Mouse (Mus musculus): ENCODE results near the gene Cdca5. TPM values are rescaled to one million over a fixed set of nuclear protein-coding genes. Genes with fewer than 3 reads are reported as not detected.
A peak's percentile ranks its signal among the peaks of the same experiment; 100 is the strongest.

The Cdca5 gene
- total RNA-seq, 2 experiments from 2014 or later = 0.21 to 0.42 TPM

- intact Hi-C loops (cut with DNase I) = loop anchor here (10.0 kb wide), 1 partner anchor 246 kb away; the partner anchor contains the start of gene Men1
Measured at GRCm38 (mm10) chr19:6088841-6089240, 4.1 kb downstream of the Cdca5 start.

DNA sequence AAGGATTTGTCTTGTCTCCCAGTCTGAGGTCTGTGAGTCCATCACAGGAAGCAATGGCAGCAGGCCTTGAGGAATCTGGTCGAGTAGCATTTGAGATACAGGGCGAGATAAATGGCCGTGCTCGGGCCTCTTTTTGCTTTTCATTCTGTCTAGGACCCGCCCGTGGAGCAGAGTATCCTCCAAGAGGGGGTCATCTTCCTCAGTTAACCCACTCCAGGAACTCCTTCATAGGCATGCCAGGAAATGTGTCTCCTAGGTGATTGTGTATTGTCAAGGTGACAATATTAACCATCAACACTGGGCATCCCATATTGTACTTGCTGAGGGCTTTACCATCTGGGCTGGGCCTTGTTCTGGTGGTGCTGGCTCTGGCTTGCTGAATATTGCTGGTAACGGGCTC is 9.3 kb downstream of the Cdca5 start, which contains the start of gene AC131692.1:
Gene AC131692.1, plus strand, starts transcription at position 301 of the 400 bp plus-strand sequence.
- DNase-seq (ENCODE audit: low spot score) = no peak
- intact Hi-C loops (cut with DNase I) = no loop called here

More at GRCm38 (mm10) chr19:6088841-6089240, 4.1 kb downstream of the Cdca5 start:
- no peak for DNase-seq (ENCODE audit: low spot score)

GRCm38 (mm10) chr19:6097847-6098246 is 13.1 kb downstream of the Cdca5 start:
- intact Hi-C loops (cut with DNase I) = no loop called here
- no peak for DNase-seq (ENCODE audit: low spot score)

- intact Hi-C loops (cut with DNase I) = no loop called here
- DNase-seq (ENCODE audit: low spot score) = no peak
Measured at GRCm38 (mm10) chr19:6101186-6101585, 16.4 kb downstream of the Cdca5 start.

DNA sequence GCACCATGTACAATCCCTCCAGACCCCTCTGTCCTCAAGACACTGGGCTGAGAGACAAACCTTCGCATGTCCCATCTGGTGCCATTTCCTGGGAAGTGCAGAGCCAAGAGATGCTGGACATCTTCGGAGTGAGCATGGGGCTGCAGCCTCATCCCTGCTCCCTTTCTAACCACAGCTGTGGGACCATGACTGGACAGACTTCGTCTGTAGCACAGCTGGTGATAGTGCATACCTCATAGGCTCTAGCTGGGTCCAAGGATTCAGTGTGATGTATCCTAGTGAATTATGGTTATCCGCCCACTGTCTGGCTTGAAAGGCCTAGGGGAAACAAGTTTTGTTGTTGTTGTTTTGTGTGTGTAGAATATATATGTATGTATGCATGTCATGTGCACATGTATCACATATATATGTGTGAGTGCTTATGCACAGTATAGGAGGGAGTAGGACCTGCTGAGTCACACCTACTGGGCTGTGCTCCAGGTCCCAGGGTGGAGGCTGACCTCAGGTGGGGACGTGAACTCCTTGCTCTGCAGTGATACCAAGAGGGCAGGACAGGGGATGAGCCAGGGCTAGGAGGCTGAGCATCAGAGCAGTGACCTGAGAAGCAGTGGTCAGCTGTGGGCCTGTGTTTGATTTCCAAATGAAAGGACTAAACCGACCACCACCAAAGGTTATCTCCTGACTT is 17.5 kb downstream of the Cdca5 start:
- intact Hi-C loops (cut with DNase I) = no loop called here
- no peak for DNase-seq (ENCODE audit: low spot score)

DNA sequence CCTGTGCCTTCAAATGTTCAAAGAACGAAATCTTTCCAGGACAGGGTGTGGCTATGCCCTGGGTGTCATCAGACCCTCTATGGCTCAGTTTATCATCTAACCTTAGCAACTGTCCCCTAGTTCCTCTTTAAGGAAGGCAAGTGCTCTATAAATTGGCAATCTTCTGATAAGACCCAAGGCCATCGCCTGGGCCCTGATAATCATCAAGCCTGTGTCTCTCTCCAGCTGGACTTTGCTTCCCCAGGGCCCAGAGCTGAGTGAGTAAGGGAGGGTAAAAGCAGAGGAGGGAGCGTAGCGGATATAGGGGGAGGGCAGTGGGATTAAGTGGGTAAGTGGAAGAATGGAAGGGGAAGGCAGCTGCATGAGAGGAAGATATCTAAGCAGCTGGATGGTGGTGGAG is 19.7 kb downstream of the Cdca5 start:
- no peak for DNase-seq (ENCODE audit: low spot score)
- intact Hi-C loops (cut with DNase I) = no loop called here

GRCm38 (mm10) chr19:6105586-6105985 is 20.8 kb downstream of the Cdca5 start, which contains the start of gene Naaladl1:
Naaladl1 (plus strand) TSS chr19:6105782.
- intact Hi-C loops (cut with DNase I) = no loop called here
- no peak for DNase-seq (ENCODE audit: low spot score)

- no peak for DNase-seq (ENCODE audit: low spot score)
- intact Hi-C loops (cut with DNase I) = loop anchor here (5.0 kb wide), 1 partner anchor 131 kb away; no protein-coding TSS in a partner anchor
Measured at GRCm38 (mm10) chr19:6113116-6113515, 28.3 kb downstream of the Cdca5 start.

DNA sequence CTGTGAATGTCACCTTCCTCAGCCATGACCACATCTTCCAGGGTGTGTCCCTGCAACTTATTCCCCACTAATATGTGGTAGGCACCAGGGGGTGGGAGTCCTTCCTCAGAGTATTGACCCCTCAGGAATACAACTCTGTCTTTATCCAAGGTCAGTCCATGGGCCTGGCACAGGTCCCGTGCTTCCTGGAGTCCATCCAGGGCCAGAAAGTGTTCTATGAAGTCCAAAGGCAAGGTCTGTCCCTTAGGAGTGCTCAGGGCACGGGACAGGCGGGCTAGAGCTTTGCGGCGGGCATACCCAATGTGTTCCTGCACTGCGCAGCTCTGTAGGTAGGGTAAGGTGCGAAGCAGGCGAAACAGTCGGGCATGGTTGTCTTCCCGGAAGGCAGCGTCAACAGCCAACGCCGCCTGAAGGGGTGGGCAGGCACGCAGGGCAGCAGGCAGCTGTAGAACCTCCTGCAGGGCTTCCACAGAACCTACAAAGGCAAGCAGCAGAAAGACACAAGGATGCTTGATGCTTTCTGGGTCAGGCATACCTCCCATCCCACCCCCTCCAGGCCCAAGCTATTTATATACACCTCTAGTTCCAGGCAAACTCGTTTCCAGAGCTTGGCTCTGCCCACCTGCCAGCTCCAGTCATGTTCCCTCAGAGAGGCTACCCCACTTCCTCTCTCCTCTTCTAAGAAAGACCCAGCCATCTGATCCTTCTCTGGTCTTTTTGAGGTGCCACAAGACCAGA is 31.5 kb downstream of the Cdca5 start:
- DNase-seq (ENCODE audit: low spot score) = no peak
- intact Hi-C loops (cut with DNase I) = loop anchor here (5.0 kb wide), 1 partner anchor 69 kb away; the partner anchor contains the start of gene Syvn1

- intact Hi-C loops (cut with DNase I) = loop anchor here (5.0 kb wide), 1 partner anchor 70 kb away; the partner anchor contains the start of gene Syvn1
- no peak for DNase-seq (ENCODE audit: low spot score)
Measured at GRCm38 (mm10) chr19:6117346-6117985, 32.7 kb downstream of the Cdca5 start.

GRCm38 (mm10) chr19:6117986-6118676 is 33.3 kb downstream of the Cdca5 start, which contains the start of gene Sac3d1:
Sac3d1 (minus strand) TSS chr19:6118650.
- intact Hi-C loops (cut with DNase I) = loop anchor here (2.0 to 5.0 kb wide), 2 partner anchors 31 to 71 kb away; partner anchors contain the start of gene Syvn1
- DNase-seq (ENCODE audit: low spot score) = peak; percentile 77

- intact Hi-C loops (cut with DNase I) = loop anchor here (2.0 to 5.0 kb wide), 2 partner anchors 32 to 71 kb away; partner anchors contain the start of gene Syvn1
- DNase-seq (ENCODE audit: low spot score) = no peak
Measured at GRCm38 (mm10) chr19:6118677-6119185, 33.9 kb downstream of the Cdca5 start.

GRCm38 (mm10) chr19:6121761-6122160 is 37.0 kb downstream of the Cdca5 start:
- intact Hi-C loops (cut with DNase I) = loop anchor here (10.0 kb wide), 1 partner anchor 213 kb away; the partner anchor contains the start of gene Men1
- DNase-seq (ENCODE audit: low spot score) = no peak

DNA sequence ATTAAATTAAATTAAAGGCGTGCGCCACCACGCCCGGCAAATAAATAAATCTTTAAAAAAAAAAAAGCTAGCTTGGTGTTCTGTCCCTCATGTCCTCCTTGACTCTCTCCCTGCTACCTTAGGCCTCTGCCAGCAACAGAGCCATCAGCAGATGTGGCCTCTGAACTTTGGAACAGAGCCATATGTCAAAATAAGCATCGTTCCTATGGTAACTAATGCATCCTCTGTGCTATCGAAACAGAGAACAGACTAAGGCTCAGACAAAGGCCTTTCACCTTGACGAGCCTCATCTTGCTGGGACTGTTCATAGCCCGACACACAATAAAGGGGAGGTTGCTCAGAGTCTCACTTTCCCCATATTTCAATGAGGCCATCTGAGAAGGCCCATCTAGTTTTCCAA is 38.5 kb downstream of the Cdca5 start:
- DNase-seq (ENCODE audit: low spot score) = no peak
- intact Hi-C loops (cut with DNase I) = loop anchor here (10.0 kb wide), 1 partner anchor 211 kb away; the partner anchor contains the start of gene Men1

DNA sequence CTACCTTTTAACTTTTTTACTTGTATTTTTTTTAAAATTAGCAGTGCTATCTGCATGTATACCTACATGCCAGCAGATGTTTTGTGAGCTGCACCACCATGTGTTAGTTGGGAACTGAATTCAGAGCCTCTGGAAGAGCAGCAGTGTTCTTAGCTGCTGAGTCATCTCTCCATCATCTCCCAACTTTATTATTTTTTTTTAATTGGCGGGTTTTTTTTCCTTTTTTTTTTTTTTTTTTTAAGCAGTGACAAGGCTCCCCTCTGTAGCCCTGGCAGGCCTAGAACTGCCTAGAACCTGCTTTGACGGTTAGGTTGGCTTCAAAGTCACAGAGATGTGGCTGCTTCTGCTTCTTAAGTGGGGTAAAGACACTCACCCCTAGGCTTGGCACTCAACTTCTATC is 40.1 kb downstream of the Cdca5 start:
- intact Hi-C loops (cut with DNase I) = loop anchor here (10.0 kb wide), 1 partner anchor 210 kb away; the partner anchor contains the start of gene Men1
- no peak for DNase-seq (ENCODE audit: low spot score)

DNA sequence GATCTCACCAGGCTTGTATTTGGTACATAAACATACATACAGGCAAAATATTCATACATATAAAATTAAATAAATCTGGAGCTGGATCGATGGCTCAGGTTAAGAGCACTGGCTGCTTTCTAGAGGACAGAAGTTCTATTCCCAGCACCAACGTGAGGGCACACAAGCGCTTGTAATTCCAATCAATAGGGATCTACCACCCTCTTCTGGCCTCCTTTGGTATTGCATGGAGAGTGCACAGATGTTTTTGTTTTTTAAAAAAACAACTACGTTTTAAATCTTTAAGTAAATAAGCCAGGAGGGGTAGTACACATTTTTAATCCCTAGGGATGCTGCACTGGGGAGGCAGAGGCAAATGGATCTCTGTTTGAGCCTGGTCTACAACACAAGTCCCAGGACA is 41.5 kb downstream of the Cdca5 start:
- no peak for DNase-seq (ENCODE audit: low spot score)
- intact Hi-C loops (cut with DNase I) = loop anchor here (1.0 to 10.0 kb wide), 2 partner anchors 159 to 209 kb away; partner anchors contain the start of gene Men1

DNA sequence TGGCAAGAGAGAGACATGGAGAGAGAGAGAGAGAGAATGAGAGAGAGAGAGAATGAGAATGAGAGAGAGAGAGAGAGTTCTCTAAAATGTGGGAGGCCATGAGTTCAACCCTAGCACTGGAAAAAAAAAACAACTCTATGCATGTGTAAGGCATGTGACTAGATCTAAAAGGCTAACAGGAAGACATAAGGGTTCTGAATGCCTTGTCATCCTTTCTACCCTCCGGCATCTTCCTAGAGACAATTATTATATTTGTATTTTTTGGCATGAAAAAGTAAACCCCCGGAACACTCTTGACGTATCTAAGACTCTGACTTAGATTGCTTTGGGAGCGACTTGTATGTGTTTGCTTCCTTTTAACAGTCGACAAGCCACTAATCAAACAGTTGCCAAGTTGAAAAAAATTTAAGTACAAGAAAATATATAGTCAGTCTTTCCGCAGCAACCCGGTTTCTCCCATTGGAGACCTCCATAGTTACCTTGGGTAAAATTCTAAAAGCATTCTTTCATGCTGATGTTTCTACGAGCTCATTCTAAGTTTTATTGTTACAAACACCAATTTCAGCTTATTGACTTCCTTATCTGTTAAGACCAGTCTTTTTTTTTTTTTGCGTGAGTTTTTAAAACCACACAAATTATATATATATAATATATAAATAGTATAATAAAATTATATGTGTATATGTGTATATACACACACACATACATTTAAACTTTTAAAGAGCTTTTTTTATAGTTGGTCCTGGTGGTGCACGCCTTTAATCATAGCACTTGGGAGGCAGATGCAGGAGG is 42.2 kb downstream of the Cdca5 start:
- DNase-seq (ENCODE audit: low spot score) = no peak
- intact Hi-C loops (cut with DNase I) = loop anchor here (1.0 to 10.0 kb wide), 2 partner anchors 160 to 208 kb away; partner anchors contain the start of gene Men1

DNA sequence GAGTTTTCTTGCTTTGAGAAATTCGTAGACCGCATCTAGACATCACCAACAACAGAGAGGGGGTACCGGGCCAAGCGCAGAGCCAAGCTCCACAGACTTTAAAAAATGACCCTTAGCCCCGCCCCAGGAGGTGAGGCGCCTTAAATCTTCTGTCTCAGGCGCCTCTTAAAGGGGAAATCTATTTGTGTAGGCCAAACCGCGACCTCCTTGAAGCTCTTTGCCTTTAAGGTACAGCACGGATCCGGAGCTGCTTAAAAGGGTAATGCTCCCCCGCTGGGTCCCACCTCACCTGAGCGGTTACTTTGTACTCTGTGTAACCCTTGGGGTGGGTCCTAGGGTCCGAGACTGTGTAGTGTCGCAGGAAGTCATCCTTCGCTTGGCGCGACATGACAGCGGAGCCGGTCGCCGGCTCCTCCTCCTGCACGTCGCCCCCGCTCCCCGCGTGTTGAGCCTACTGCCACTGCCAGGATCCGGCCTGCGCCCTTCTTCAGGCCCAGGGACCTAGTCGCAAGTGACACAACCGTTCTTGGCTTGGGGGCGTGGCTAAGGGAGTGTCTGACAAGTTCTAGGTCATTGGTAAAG is 43.1 kb downstream of the Cdca5 start, which contains the start of gene Snx15:
Gene Snx15, minus strand, starts transcription at position 545 of the 582 bp plus-strand sequence.
- intact Hi-C loops (cut with DNase I) = loop anchor here (10.0 kb wide), 1 partner anchor 207 kb away; the partner anchor contains the start of gene Men1
- DNase-seq (ENCODE audit: low spot score) = peak; percentile 92

All from heart, postnatal 25 days (tissue).